Mouse (Mus musculus) spleen, adult 12 weeks (tissue): Measurements from ENCODE around the gene Tlr8.

ENCODE experiments used
- DNase-seq: peaks from one replicate; pipeline ENCODE4 v3.0.0; 2022; ENCODE audit warnings: low spot score

The Tlr8 gene

GRCm38 (mm10) chrX:167205813-167206520 lies 58.2 kb downstream of the Tlr8 start:
- DNase-seq, result no peak

- no peak for DNase-seq
Observed at GRCm38 (mm10) chrX:167201365-167201764, 62.8 kb downstream of the Tlr8 start.

GRCm38 (mm10) chrX:167195228-167195649 lies 68.9 kb downstream of the Tlr8 start:
- DNase-seq, result no peak
